Mouse (Mus musculus) MEL-GATA-1-ER (cell line): ENCODE data around the gene G6pc2.

Experiments
- DNase-seq: peaks from one replicate; pipeline ENCODE4 v3.0.0-alpha.2; 2012; ENCODE audit warnings: low read depth; ENCODE audit errors: extremely low read depth

The G6pc2 gene

GRCm38 (mm10) chr2:69210773-69211172, at the start of gene G6pc2:
G6pc2 (plus strand) TSS chr2:69211073.
- no peak for DNase-seq

GRCm38 (mm10) chr2:69170395-69171077, 40.3 kb upstream of the G6pc2 start:
- no peak for DNase-seq

GRCm38 (mm10) chr2:69175296-69175695, 35.6 kb upstream of the G6pc2 start:
- DNase-seq, result no peak

- DNase-seq, result no peak
These were observed 31.2 kb upstream of the G6pc2 start for GRCm38 (mm10) chr2:69179721-69180120.

GRCm38 (mm10) chr2:69187990-69188389, 22.9 kb upstream of the G6pc2 start:
- no peak for DNase-seq

- DNase-seq, result no peak
These were observed 22.1 kb upstream of the G6pc2 start for GRCm38 (mm10) chr2:69188732-69189131.

- no peak for DNase-seq
These were observed 21.7 kb upstream of the G6pc2 start for GRCm38 (mm10) chr2:69189222-69189621.

- DNase-seq, result no peak
These were observed 19.8 kb upstream of the G6pc2 start for GRCm38 (mm10) chr2:69191059-69191458.

- DNase-seq, result no peak
These were observed 17.3 kb upstream of the G6pc2 start for GRCm38 (mm10) chr2:69193555-69193954.

GRCm38 (mm10) chr2:69205185-69205584, 5.7 kb upstream of the G6pc2 start:
- no peak for DNase-seq

- peak; percentile 95 for DNase-seq
These were observed 5.0 kb upstream of the G6pc2 start, which contains the start of gene Spc25 for GRCm38 (mm10) chr2:69205791-69206351. Spc25 (minus strand) TSS chr2:69206194.

GRCm38 (mm10) chr2:69206523-69206922, 4.3 kb upstream of the G6pc2 start:
- peak; percentile 38 for DNase-seq

GRCm38 (mm10) chr2:69209684-69210083, 1.2 kb upstream of the G6pc2 start:
- no peak for DNase-seq

- DNase-seq, result no peak
These were observed 1.8 kb downstream of the G6pc2 start for GRCm38 (mm10) chr2:69212652-69213051.

- no peak for DNase-seq
These were observed 4.4 kb downstream of the G6pc2 start for GRCm38 (mm10) chr2:69215242-69215641.

- DNase-seq, result no peak
These were observed 11.1 kb downstream of the G6pc2 start for GRCm38 (mm10) chr2:69221868-69222416.

- no peak for DNase-seq
These were observed 11.9 kb downstream of the G6pc2 start for GRCm38 (mm10) chr2:69222815-69223214.

GRCm38 (mm10) chr2:69224724-69225123, 13.9 kb downstream of the G6pc2 start:
- DNase-seq, result no peak

- no peak for DNase-seq
These were observed 16.0 kb downstream of the G6pc2 start for GRCm38 (mm10) chr2:69226876-69227275.

GRCm38 (mm10) chr2:69228635-69229034, 17.8 kb downstream of the G6pc2 start:
- no peak for DNase-seq

GRCm38 (mm10) chr2:69230137-69230536, 19.3 kb downstream of the G6pc2 start:
- no peak for DNase-seq

- DNase-seq, result peak; percentile 19
These were observed 21.2 kb downstream of the G6pc2 start for GRCm38 (mm10) chr2:69232101-69232500.
